Mouse (Mus musculus) neural tube, embryonic 10.5 days (tissue): ENCODE measurements around the gene Lrrc51.
"Not testable (repeated sequence)": the region's sequence is repeated elsewhere in the genome, so short reads cannot be mapped to it uniquely, and the experiment has no call there.

Source experiments
- DNase-seq: peaks from one replicate; pipeline ENCODE4 v3.0.0-alpha.2; 2017; ENCODE audit warnings: low spot score; ENCODE audit errors: extremely low spot score

Lrrc51 gene

DNA sequence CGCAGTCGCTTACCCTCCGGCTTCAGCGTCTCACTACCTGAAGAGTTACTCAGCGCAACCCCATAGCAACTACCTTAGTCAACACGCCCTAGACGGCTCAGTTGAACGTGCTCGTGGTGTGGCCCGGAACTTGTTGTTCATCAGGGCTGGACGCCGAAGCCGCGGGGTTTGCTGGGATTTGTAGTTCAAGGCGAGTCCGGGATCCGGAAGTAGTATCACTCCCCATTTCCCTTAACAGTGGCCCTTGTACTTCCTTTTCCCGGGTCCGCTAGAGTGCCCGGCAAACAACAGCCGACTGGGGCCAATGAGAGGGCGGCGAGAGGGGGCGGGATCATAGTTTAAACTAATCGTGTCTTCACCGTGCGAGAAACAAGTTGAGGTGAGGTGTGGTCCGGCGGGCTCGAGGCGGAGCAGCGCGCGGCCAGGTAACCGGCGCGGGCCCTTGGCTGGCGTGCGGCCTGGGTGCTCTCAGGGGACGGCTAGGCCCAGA lies at the start of gene Lrrc51, which contains the start of gene Numa1:
TSS of gene Lrrc51 (minus strand) at position 145 of the 490 bp plus-strand sequence.
TSS of gene Numa1 (plus strand) at position 361 of the 490 bp plus-strand sequence.
- DNase-seq: peak; percentile 95

DNA sequence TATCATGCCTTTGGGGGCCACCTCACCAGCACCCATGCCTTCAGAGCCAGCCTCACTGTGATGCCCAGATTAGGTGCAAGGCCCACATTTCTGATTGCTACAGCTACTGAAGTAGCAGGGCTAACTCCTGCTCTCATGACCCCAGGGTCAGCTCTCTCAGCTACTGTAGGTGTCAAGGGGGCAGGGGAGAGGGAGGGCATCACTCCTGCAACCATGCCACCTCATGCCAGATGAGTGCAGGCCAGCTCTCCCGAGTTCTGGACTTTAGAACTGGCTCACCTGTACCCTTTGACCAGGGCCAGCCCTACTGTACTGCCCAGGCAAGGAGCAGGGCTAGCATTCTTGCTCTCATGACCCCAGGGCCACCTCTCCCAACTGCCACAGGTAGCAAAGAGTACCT lies 49.0 kb upstream of the Lrrc51 start:
- DNase-seq: no peak

DNA sequence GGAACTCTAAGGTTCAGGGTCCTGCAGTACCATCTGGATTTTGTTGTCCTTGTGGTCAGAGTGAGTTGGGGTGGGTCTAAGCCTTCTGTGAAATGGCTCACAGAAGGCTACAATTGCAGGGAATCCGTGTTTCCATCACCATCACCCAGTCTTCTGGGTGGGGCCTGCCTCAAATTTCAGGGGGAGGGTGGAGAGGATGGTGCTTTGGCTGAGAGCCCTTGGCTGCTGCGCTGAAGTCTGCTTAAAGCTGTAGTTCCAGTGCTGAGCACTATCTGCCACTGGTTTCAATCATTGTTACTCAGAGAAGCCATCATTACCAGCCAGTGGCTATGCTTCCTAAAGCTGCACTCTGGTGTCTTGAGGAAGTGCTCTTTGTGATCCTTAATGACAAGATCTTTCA lies 40.8 kb upstream of the Lrrc51 start:
- no peak for DNase-seq

DNA sequence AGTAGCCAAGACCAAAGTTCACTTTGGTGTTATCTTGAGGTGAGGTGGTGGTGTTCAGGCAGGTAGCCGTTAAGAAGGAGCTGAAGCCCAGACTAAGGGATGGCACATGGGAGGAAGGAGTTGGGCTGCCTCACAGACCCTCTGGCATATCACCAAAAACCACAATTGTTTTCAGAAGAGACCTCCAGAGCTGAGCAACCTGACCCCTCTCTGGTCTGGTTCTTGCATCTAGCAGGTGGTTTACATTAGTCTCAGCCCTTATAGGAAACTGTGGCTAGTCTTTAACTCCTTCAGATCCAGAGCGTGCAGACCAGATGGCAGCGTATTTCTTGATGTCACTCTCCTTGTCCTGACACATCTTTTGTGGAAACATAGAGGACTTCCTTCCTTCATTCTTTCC lies 40.0 kb upstream of the Lrrc51 start:
- peak; percentile 32 for DNase-seq

DNA sequence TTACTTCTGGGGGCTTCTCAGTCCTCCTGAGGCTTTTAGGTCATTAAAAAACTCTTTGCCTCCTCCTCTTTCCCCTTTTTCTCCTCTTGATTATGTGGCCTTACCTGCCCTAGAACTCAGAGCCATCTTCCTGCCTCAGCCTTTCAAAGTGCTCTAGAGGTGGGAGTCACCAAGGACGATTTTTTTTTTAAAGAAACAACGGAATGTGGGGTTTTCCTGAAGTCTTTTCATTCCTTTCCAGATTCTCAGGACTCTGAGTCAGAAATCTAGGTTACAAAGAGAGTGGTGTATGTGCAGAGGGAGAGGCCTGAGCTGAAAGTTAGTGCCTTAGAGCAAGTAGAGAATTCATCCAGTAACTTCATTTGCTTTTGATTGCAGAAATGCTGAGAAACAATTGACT lies 38.0 kb upstream of the Lrrc51 start:
- no peak for DNase-seq

DNA sequence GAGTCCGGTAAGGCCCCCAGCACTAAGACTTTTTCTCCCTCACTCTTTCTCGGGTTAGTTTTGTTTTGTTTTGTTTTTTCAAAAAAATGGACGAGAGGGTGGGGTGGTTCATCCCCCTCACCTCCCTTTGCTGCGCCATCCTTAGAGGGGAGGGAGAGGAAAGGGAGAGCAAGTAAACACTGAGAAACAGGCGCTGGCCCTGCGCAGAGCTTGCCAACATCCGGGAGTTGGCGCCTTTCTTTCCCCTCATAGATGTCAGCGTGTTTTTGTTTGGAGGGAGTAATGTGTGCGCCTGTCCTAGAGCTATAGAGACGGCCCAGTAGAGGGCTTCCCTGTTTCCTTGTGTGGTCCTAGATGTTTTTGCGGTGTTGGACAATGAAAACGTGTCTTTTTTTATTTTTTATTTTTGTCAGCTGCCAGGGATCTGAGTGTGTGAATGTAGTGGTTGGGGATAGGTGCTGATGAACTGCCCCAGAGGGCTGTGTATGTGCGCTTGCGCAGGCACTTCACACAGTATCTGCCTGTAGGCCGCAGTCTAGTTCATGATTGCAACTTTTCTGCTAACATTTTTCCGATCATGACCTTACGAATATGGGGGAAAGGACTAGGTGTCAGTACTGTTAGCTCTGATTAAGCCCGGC lies 37.2 kb upstream of the Lrrc51 start:
- peak; percentile 72 for DNase-seq

DNA sequence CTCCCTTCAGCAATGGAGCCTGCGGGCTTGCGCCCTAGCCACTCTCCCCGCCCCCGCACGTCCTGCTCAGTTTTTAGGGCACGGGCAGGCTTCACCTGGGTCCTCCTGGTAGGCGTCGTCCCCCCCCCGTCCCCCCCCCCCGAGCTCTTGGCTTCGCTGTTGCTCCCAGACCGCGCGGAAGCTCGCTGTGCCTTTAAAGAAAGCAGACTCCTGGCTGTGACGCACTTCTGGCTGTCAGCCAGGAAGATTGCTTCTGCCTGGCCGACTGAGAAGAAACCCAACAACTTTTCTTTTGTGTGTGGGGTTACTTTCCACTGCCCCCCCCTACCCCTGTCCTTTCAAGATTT lies 36.7 kb upstream of the Lrrc51 start:
- no peak for DNase-seq

DNA sequence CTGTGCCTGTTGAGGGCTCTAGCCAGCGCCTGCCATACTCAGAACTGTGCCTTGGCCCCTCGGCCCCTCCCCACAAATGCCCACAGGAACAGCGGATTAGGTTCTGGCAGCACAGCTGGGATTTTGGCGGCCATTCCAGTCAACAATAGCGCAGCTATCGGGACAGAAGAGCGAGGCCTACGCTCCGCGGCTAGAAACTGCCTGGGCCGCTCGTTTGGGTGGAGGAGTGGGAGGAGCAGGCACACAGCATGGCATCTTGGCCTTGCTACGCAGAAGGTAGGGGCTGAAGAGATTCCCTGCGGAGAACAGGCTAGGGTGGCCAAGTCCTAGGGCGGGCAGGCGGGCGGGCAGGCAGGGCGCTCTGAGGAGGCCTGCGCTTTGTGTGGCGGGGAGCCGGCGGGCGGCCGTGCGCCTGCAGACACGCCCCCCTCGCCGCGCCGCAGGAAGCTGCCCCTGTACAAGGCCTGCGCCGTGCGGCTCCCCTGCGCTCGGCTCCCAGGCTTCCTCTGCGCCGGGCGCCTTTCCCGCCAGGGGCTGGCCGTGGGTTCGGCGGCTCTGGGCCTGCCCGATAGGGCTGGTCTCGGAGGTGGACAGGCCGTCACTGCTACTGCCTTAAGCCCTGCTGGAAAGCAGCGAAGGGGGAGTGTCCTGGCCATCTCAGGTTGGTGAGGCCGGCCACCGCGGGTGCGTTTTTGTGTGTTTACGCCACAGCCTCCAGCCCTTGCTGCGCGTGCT lies 36.2 kb upstream of the Lrrc51 start:
- DNase-seq: peak; percentile 87

DNA sequence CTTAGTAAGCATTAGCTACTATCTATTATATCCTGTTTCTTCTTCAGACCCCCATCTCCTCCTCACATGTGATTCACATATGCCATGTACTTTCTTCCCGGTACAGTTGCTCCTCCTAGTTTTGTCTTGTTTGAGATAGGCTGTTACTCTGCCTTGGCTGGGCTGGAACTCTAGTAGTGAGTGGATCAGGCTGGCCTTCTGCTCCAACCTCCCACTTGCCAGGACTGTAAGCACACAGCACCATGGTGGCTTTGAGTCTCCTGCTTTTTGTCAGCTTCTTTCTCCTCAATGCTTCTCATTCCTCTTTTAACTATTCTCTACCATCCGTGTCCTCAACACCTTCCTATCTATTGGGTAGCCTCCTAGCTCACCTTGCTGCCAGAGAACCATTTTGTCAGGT lies 35.1 kb upstream of the Lrrc51 start:
- no peak for DNase-seq

DNA sequence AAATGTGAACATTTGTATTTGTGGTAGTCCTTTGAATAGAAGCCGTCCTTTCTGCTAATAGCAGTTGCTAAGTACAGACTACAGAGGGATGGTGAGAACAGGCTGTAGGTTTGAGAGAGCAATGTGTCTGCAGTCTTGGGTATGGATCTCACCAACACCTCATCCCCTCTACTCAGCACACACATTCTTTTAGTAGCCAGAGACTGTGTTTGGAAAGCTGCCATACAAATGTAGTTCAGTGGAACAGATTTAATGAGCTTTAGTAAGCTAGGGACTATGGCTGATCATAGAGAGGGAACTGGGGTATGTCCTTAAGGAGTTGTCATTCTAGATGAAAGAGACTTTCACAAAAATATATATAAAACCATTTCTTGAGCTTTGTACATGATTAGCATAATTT lies 33.6 kb upstream of the Lrrc51 start:
- no peak for DNase-seq

DNA sequence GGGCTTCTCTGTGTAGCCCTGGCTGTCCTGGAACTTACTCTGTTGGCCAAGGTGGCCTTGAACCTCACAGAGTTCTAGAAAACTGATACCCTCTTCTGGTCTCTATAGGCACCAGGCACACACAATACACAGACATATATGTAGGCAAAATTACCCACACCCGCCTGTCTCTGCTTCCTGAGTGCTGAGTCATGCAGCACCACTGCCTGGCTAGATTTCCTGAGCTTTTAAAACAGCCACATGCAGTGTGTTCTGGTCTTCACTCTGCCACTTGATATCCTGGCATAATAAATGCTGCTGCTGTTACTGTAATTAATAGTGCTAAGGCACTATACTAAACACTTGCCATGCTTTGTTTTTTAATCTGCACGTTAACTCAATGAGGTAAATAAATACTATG lies 31.9 kb upstream of the Lrrc51 start:
- DNase-seq: no peak

DNA sequence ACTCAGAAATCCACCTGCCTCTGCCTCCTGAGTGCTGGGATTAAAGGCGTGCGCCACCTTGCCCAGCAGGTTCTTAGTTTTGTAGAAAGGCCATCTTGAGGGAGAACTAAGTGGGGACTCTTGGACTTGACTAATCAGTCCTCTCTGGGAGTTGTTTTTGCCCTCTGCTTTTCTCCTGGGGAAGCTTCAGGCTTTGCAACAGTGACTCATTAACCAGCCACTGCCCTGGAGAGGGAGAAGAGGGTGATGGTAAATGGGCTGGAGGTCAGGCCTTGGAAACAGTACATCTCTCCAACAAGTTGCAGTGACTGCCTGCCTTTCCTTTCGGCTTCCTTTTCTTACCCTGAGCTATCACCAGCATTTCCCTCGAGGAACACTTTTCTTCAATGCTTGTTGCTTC lies 30.9 kb upstream of the Lrrc51 start:
- no peak for DNase-seq

DNA sequence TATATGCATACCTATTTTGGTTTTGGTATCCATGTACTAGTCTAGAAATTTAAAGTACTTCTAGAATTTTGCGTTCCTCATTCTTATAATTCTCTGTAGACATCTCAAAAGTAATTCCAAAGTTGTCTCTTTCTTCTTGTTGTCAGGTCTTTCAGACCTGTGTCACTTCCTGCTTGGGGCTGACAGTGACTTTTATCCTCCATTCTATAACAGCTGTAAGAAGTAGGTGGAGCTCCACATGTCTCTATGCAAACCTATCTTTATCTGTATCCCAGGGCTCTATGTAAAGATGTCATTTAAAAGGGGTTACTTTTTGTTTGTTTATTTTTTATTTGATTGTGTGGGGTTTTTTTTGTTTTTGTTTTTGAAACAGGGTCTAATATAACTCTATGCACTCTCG lies 29.9 kb upstream of the Lrrc51 start:
- no peak for DNase-seq

DNA sequence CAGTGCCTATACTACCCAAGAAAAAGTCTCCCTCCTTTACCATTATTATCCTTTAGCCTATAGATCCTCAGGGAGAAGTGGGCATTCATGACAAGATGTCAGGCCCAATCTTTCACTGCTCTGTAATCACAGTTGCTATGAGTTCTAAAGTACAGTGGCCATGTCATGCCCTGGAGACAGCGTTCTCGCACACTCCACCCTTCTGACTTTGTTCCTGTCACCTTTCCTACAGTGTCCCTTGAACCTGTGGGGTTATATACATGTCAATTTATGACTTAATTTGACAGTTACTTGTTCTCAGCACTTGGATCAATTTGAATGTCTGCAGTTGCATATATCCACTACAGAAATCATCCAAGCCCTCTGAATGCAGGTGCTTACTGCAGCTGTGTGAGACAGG lies 29.1 kb upstream of the Lrrc51 start:
- DNase-seq: no peak

DNA sequence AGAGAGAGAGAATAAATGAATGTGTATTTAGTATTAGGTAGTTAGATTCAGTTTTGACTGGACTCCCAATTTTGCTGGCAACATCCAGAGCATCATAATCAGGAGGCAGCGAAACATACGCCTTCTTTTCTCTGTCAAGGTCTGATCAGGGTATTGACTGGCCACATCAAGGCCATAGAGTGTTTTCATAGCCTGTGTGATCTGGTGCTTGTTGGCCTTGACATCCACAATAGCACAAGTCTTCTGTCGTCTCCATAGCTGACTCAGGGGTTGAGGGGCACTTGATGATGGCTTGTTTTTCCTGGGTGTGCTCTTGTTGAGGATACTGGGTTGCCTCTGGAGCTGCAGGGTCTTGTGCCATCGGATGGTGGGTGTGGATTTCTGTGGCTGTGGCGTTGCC lies 23.2 kb upstream of the Lrrc51 start:
- no peak for DNase-seq

DNA sequence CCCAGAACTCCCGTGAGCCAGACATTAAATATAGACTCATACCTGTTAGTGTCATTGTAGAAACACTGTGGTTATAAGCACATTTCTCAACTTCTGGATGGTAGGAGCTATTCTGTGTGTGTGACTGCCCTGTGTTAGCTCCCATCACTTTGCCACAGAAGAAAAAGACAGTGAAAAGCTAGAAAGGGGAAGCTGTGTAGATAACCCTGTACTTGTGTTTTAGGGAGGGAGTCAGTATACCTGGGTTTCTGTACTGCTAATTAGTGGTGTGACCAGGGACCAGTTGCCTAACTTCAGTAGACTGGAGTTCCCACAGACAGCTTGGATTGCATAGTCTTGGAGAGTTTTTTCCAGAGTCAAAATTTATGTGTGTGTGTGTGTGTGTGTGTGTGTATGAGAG lies 22.8 kb upstream of the Lrrc51 start:
- DNase-seq: no peak

DNA sequence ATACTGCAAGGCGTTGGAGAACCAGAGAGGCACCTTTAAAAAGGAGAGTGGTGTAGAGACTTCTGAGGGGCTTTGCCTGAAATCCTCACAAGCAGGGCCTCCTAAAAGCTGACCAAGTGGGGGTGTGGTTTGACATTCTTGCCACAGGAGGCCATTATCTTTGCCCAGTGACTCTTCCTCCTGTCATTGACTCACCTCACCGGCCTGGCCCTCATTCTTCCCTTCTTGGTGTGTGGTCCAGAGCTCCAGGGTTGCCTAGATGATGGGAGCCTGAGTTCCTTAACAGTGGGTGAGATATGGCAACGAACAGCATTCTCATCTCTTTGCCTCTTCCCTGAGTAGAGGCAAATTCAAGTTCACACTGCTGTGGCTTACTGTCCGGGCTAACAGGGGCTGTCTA lies 22.2 kb upstream of the Lrrc51 start:
- no peak for DNase-seq

DNA sequence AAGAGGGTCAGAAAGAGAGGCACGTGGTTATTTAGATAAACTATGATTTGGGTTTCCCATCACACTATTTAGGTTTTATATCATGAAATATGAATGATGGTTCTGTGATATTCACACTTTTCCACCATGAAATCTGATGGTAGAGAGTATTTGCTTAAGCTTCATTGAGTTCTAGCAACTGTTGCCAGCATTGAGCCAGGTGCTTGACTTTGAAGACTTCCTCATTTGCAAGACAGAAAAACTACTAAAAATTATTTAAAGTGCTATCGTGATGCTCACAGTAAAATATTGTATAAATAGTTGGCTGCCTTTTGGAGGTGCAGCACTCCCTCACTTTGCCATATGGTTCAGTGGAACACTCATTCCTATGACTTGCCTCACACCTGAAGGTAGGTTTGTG lies 21.6 kb upstream of the Lrrc51 start:
- no peak for DNase-seq

DNA sequence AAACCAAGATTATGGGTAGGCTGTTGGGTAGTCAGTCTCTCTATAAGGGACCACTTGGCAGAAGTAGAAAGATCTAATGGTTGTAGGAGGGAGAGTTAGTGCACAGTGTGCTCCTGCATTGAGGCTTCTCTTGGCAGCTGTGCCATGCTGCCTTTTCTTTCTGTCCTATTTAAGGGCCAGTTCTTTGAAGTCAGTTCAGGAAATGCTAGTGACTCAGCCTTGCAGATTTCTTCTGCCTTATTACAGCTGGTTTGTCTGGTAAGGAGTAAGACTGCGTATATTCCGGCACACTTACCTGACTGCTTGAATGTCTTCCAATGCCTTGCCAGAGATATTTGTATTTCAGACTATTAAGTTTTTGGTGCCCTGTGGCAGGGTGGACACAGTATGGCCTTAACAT lies 20.5 kb upstream of the Lrrc51 start:
- no peak for DNase-seq

DNA sequence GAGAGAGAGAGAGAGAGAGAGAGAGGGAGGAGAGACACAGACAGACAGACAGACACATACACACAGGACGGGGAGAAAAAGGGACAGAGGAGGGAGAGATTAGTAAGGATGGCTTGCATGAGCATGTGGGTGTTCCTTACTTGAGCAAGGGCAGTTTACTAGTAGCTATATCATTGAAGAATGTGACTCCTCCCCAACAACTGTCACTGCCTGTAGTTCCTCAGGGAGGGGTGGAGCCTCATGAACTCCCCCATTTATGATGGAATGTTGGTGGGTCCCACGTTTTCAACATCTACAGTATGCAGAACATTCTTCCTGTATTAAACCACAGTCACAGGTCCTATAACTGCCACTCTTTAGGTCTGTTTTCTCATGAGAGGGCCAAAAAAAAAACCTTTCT lies 18.4 kb upstream of the Lrrc51 start:
- DNase-seq: no peak

DNA sequence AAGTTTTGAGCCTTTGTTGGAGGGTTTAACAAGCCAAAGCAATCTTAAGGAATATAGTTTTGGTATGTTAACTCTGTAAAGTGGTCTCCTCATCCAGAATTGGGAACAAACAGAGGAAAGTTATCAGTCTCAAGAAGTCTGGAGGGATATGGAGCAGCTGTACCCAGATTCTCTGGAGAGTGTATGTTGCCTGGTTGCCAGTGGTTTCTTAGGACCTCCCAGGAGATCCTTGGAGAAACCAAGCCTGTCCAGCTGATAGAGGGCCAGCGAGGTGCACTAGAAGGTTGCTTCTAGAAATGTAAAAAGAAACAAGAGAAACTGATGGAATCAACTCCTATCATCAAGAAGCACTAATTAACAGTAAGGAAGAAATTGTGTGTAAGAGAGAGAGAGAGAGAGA lies 18.0 kb upstream of the Lrrc51 start:
- DNase-seq: no peak

DNA sequence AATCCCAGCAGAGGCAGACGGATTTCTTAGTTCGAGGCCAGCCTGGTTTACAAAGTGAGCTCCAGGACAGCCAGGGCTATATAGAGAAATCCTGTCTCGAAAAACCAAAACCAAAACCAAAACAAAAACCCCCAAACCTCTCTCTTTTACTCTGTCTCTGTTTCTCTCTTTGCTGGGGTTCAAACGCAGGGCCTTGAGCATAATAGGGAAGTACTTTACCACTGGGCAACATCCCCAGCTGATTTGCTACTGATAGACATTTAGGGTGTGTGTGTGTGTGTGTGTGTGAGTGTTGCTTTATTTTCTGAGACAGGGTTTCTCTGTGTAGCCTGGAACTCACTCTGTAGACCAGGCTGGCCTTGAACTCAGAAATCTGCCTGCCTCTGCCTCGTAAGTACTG lies 15.3 kb upstream of the Lrrc51 start:
- not testable (repeated sequence) for DNase-seq

DNA sequence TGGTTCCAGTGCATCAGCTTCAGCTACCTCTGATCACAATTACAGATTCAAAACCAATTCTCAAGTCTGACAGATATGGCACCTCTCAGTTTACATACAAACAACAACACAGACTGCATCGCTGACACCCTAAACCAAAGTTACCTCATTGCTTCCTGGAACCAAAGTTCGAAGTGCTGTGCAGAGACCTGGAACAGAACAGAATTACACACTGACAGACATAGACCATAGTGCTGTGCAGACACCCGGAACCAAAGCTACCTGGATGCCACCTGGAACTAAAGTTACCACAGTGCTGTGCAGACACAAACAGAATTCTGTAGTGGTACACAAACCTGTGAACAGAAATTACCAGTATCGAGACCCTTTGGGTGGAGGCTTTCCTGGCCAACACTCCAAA lies 6.1 kb upstream of the Lrrc51 start:
- DNase-seq: no peak
